Mouse (Mus musculus): ENCODE data around the gene Pah.

Gene Pah

DNA sequence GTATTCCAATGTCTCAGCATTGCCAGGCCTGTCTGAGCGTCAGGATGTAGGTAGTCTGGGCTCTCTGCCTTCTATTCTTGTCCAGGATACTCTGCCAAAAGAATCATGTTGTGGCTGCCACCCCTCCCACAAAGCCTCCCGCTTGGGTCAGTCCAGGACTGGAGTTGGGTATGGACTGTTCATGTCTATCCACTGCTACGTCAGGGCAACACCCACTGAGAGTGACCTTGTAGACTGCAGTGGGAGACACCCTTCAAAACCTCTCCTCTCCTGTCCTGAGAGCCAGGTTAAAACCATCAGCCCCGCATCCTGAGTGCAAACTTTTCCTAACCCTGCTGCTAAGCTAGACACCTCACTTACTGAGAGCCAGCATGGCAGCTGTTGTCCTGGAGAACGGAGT, at the start of gene Pah:
Pah (plus strand) TSS at position 150 of the 400 bp plus-strand sequence.
- no peak for DNase-seq (ENCODE audit: low spot score in 2 of 2)

DNA sequence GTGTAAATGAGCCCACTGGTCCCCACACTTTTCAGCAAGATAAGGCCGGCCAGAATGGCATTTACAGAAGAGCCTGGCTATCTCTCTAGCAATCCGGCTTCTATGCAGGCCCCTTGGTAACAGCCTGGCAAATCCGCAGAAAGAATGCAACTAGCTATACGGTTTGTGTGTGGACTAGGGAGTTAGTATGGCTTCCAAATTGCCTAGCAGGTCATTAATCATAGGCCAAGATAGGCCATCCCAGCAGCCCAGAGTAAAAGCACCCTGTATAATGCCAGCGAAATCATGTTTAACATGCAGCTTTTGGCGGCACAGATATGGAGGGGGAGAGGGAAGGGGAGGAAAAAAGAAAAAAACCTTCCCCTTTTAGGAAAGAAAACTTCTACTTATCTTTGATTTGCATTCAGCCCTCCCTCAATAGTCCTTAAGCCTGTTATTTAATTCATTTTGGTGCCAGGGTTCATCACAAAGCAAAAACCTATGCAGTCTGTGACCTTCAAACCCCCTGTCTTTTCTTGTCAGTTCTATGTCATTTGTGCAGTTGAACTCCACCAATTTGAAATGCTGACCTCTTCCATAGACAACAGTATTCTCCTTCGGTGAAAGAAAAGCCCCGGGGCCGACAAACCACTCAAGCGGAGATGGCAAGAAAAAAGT, 48.0 kb upstream of the Pah start:
- DNase-seq (ENCODE audit: low spot score in 2 of 2): no peak

DNA sequence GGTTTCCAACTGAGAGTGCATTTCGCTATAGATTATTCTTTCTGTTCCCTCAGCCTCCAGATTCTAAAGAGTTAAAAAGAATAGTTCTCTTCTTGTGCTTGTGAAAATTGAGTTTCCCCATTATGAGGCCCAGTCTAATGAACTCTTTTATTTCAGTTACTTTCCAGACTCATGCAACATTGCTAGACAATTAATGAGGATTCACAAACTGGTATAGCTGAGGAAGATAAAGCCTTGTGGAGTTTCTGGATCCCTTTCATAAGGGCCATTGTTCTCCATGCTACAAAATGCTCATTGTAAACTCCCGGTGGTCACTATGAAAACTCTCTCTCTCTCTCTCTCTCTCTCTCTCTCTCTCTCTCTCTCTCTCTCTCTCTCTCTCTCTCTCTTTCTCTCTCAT, 46.6 kb upstream of the Pah start:
- DNase-seq (ENCODE audit: low spot score in 2 of 2): no peak

DNA sequence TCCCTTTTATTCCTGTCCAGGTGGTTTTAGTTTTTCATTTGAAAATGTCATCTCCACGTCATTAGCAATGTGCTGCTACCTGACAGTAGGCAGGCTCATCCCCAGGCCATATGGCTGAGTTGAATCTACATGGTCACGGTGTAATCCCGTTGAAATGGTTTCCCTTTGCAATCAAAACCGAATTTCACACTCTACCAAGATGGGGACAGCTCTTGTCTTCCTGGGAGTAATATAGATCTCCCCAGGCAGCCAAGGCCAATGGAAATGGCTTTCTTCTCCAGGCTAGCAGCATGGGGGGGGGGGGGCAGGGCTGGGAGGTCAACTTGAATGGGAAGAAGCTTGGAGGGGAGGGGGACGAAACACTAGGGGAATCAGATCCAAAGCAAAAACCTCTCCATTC, 43.7 kb upstream of the Pah start:
- no peak for DNase-seq (ENCODE audit: low spot score in 2 of 2)

DNA sequence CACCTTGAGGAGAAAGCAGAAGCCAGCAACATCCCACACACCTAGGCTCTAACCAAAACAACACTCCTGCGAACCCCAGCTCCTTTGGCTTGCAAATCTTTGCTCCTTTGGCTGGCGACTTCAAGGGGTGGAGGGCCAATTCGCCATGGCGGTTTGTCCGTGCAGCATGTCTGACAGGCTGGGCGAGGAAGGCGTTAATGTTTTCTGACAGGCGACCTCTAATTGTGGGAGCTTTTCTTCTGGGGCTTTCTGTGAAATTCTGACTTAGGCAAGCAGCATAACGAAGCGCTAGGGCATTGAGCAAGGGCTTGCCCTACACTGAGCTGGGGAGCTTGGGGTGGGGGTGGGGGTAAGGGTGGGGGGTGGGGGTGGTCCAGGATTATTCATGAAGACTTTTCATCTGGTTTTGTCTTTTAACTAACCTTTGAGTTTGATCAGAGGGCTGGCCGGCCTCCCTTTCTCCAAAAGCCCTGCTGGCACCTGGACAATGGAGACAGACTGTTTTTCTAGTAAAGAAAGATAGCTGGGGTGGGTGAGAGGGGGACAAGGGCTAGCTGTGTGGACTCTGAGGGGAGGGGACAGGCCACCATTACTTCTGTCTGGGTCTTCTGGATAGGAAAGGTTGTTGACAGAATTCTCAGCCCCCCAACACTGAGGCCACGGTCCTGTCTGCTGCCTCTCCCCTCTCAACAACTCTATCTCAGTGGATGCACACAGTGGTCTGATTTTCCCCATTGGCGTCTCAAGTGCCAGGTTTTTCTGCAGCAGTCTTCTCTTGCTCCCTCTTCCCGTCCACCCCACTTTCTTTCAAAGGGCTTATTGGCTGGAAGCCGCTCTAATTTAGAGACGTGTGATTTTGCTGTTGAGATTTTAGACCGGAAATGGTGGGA, 36.5 kb upstream of the Pah start:
- DNase-seq (ENCODE audit: low spot score in 2 of 2): no peak

DNA sequence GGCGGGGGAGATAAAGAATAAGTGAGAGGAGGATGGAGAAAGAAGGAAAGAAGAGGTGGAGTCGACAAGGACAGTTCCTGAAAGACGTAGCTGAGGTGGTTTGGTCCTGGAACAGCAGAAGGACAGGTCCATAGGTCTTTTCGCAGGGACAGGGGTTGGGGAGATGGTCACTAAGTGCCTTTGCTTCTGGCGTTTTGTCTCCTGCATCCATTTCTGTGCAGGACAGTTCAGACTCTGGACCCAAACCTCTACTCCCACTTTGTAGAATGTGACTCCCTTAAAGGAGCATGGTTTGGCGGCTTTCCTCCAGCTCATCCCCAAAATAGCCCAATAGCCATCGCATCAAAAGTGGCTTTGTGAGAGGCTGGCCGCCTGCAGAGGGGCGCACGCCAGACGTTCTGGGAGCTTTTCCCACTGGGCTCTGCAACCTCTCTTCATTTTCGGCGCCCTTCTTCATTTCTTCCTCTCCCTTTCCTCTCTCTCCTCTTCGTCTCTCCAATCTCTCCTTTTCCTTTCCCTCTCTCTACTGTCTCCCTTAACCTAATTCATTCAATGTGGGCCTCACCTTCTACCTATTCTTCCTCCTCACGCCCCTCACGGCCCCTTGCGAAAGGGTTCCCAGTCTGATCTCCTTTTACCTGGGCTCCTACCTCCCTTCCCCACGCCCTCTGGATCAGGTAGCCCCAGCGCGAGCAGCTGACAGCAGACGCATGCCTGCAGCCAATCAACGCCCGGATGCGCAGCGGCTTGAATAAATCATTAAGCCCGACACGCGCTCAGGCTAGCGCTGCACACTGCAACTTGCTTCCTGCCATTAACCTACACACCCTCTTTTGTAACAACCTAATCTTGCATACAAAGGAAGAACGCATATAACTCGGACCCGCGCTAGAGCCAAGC, 35.6 kb upstream of the Pah start:
- DNase-seq (ENCODE audit: low spot score in 2 of 2): no peak

DNA sequence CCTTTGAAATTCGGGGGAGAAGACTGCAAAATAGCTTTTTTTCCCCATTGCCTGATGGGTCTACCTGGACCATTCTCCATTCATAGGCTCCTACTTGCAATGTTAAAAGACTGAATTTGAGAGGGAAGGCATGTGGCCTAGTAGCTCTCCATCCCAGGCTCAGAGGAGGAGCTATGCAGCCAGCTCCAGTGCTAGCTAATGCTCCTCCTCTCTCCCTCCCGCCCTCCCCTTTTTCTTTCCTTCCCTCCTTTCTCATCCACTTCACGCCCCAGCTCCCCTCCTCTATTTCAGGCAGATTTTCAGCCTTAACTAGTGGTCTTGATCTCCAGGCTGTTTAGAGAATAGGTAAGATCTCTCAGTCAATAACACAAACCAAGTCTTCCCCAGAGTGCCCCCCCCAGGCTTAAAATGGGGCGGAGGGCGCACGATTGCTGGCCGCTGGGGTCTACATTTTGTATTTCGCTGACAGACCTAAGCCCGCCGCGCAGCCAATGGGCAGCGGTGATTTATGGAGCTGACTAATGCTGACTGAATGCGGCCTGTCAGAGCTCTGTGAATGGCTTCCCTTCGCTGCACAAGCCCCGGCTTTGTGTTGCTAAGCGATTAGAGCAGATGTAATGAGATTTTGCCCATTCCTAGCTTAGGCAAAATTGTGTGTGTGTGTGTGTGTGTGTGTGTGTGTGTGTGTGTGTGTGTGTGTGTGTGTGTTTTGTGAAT, 33.0 kb upstream of the Pah start:
- peak in 1 of 2 experiments; percentile 14 for DNase-seq (ENCODE audit: low spot score in 2 of 2)

DNA sequence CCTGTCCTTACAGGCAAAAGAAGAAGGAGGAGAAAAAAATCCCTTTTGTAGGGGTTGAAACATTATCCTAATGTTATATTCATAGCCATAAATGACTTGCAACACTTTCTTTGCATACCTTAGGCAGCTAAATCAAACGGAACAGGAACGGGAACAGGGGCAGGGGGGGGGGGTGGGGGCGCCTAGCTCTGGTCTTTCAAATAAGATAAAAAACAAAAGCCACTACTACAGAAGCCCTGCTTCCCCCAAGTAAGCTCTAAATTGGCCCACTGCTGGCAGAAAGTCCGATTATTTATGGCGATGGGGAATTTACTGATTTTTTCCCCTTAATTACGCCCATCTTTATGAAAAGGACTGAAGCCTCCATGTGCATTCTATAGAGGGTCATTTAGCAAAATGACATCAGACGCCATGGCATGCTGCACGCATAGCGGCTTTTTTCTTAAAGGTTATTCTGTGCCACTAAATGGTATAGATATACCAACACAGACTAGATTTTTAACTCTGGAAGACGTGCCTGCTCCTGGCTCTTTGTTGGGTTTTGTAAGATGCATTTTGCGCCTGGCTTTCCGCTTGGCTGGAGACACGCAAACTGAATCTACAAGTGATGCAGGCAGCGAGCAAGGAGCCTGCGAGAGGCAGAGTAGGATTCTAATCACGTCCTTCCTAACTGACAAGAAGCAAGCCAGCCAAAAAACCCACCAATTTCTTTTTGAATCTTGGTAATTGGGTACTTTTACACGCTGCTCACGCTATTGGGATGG, 32.2 kb upstream of the Pah start:
- DNase-seq (ENCODE audit: low spot score in 2 of 2): no peak

DNA sequence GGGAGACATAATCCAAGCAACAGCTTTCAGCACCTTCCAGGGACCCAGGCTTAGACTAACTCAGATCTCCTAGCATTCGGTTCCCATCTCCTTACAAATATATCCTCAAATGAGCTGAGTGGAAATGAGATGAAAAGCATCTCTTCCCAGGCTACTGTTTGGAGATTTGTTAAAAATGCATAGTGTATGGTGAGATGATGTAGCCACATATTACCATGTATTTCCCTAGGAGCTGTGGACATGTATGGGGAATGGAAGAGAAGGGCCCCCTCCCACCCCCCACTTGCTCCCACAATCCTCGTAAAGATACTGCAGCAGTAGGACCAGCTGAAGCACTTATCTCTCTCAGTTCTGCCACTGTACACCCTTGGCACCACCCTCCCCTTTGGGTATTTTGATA, 31.3 kb upstream of the Pah start:
- DNase-seq (ENCODE audit: low spot score in 2 of 2): no peak

DNA sequence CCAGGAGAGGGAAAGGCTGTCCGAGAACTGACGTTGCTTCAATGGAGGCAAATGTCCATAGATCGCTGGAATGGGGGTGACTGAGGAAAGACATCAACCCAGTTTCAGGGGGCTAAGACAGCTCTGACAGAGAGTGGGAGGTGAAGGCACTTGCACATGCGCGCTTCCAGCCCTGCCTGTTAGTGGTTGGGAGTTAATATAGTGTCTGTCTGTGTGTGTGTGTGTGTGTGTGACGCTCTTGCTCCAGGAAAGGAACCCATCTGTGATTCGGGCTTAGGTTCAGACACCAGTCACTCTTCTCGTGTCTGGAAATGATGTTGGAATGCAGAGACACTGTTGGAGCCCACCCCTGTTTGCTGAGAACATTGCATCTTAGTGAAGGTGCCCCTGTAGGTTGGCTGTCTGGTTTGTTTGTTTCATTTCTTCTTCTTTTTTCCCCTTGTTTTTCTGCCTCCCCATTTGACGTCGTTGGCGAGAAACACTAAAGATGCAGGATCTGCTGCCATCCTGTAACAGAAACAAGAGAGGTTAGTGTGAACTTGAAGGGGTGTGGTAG, 30.0 kb upstream of the Pah start:
- DNase-seq (ENCODE audit: low spot score in 2 of 2): no peak

DNA sequence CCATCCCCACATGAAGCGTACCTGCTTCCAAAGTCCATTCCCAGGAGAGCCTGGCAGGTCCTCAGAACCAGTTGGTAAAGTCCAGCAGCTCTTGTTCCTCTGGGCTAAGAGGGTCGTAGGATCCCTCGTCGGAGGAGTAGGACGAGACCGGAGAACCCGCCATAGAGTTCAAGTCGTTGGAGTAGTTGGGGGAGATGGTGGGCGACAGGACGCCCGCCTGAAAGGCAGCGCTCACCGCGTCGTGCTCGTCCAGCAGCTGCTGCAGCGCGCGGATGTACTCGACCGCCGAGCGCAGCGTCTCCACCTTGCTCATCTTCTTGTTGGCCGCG, 29.3 kb upstream of the Pah start:
- DNase-seq (ENCODE audit: low spot score in 2 of 2): no peak

DNA sequence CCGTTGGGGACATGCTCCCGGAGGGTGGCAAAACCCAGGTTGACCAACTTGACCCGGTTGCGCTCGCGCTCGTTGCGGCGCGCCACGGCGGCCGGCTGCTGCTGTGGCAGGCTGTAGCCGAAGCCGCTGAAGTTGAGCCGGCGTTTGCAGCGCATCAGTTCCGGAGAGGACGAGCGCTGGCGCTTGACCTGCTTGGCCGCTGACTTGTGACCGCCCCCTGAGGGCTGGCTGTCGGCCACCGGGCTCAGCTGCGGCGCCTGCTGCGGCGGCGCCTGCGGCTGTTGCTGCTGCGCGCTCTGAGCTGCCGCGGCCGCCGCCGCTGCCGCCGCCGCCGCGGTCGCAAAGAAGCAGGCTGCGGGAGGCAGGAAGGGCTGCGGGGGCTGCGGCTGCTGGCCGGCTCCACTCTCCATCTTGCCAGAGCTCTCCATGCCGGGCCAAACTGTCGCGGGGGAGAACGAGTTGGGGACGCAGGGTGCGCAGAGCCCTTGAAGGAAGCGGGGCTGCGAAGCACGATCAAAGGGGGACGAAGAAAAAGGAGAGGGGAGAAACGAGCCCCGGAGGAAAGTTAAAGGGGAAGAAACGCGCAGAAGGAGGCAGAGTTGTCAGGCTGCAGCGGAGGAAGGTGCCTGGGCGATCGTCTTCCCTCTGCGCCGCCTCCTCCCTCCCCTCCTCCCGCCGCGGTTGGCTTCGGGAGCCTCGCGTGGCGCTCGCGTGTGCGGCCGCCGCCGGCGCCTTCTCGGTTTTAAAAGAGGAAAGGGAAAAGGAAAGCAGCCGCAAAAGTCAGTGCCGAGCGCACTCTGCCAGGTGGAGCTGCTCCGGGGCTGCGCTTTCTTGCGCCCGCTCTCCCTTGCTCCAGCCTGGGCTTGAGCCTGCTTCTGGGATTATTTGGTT, 28.7 kb upstream of the Pah start:
- DNase-seq (ENCODE audit: low spot score in 2 of 2): peak in 1 of 2 experiments; percentile 52

DNA sequence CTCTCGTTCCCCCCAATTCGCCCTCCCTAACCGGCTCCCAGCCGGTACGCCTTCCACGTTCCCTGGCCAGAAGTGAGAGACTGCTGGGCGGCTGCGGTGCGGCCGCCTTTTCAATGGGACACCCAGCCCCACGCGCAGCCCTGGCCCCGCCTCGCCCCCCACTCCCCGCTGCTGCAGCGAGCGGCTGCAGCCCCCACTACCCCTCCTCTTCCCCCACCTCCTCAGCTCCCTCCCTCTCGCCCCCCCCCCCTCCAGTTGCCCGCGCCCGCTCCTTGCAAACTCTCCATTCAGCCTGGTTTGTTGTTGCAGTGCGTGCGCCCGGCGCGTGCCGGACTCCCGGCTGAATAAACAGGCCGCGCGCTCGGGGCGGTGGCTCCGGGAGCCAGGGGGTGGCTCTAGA, 28.0 kb upstream of the Pah start, which contains the start of gene Ascl1:
Ascl1 (minus strand) TSS at position 85 of the 400 bp plus-strand sequence.
- no peak for DNase-seq (ENCODE audit: low spot score in 2 of 2)

DNA sequence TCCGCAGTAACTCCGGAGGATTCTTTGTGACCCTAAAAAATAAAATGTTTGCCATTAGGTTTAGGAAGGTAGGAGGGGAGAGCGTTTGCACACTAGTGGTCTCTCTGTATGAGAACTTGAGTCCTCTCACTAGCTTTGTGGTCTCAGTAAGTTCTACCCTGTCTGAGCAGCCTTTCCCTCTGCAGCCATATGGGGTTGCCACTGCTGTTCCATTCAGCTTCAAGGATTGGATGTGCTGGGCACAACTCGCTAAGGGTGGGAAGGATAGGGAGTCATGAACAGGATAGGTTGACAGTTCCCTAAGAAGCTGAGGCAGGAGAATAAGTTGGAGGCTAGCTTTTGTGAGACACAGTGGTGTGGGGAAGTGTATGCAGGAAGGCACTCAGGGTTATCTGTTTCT, 27.4 kb upstream of the Pah start:
- DNase-seq (ENCODE audit: low spot score in 2 of 2): no peak

DNA sequence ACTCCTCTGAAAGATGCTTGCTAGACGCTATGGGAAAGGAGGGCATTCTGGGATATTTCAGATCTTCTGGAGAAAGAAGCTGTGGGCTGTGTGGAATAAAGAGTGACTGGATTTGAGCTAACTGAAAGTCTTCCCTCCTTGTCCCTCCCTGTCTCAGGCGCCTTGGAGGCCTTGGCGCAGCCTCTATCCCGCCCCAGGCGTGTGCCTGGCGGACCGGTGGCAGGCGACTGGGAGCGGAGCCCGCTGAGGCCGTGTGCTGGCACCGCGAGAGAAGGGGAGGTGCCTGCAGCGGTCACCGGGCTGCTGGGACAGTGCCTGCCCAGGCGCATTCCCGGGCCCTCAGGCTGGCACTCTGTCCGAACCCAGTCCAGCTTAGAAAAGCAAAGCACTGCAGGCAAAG, 27.0 kb upstream of the Pah start:
- peak in 1 of 2 experiments; percentile 50 for DNase-seq (ENCODE audit: low spot score in 2 of 2)

DNA sequence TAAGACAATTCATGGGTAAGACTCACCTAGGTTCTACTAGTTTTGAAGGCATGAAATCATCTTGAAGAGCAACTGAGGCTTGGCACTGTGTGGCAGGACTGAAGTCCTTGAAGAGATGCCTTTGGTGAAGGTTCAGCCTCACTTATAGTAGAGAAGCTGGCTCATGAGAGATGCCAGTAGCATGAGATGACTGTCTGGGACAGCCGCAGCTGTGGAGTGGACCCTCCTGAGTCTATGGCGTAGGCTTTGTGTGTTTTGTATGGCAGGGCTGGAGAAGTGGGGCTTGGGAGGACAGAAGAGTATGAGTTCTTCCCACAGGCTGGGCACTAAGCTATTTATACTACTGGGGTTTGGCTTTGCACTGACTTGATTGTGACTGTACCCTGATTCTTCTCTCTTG, 24.5 kb upstream of the Pah start:
- no peak for DNase-seq (ENCODE audit: low spot score in 2 of 2)

DNA sequence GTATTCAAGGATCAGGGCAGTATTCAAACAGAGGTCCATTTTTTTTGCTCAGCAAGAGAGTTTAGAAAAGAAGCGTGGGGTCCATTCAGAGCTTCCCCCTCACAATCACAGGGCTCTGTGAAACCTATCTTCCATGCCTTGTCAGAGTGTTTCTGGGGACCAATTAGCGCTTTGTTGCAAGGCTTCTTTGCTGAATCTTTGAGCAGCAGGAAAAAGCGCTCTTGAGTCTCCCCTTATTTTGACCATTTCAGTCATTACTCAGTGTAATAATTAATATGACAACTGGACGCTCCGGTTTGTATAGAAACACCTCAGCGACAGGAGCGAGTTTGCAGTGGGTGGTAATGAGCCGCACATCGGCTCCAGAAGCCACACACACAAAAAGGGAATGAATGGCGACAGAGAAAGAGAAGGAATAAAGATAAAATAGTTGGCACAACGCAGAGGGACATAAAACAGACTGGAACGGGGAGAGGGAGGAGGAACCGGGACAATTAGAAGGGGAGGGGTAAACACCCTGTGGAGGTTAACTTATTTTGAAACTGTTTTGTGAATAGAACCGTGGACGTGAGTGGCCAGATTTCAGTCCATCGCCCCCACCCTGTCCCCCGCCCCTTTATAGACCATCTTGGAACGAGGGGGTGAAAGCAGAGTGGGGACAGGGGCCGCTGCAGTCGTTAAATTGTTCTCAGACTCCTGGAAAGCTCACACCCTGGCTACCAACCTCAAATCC, 20.5 kb upstream of the Pah start:
- DNase-seq (ENCODE audit: low spot score in 2 of 2): no peak

DNA sequence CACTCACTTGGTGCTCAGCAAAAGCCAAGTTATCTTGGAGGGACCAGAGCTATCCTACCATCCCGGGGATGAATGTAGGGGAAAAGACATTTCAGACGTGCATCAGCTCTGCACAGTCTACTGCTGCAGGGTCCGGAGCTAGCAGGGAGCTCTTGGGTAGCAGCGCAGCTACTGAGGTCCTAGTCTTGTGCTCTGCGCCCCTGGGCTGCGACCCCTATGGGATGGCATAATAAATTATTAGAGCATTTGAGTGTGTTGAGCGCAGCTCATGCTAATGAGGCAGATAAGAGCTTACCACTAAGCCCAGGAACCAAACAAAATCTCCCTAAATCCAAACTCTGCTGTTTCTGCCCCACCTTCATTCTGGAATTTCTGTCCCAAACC, 19.9 kb upstream of the Pah start:
- no peak for DNase-seq (ENCODE audit: low spot score in 2 of 2)

DNA sequence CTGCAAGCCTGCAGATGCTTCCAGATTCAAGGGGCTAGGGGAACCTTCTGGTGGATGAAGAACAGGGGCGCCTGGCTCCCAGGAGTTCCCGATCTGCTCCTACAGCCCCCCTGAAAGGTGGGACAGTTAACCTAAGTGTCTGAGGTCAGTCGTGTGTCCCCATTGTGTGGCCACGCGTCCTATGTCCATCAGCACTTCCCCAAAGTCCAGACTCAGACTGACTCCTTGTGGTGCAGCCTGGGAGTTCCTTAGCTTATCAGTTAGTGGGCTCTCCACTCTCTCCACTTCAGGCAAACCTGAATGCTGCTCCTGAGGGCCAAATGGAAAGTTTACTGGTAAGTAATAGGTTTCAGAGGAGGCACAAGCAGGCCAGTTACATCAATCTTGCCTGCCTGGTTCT, 19.3 kb upstream of the Pah start:
- DNase-seq (ENCODE audit: low spot score in 2 of 2): no peak

All from urinary bladder, postnatal 36 days (tissue).